Mouse (Mus musculus): ENCODE data around the gene Ddr2. TPM values are rescaled to one million over a fixed set of nuclear protein-coding genes. Genes with fewer than 3 reads are reported as not detected.

The Ddr2 gene
- polyA plus RNA-seq (2015; fragmentation: Illumina TruSeq; extraction: RNeasy Lipid Tissue Mini Kit (QIAGEN cat#74804); ENCODE audit: insufficient read depth, low replicate concordance) = 10.9 TPM

GRCm38 (mm10) chr1:170110516-170111332 is at the start of gene Ddr2:
Ddr2 (minus strand) TSS chr1:170110762.

GRCm38 (mm10) chr1:169968792-169969515 is 141.6 kb downstream of the Ddr2 start, which contains the start of gene Hsd17b7:
Hsd17b7 (minus strand) TSS chr1:169969241.

DNA sequence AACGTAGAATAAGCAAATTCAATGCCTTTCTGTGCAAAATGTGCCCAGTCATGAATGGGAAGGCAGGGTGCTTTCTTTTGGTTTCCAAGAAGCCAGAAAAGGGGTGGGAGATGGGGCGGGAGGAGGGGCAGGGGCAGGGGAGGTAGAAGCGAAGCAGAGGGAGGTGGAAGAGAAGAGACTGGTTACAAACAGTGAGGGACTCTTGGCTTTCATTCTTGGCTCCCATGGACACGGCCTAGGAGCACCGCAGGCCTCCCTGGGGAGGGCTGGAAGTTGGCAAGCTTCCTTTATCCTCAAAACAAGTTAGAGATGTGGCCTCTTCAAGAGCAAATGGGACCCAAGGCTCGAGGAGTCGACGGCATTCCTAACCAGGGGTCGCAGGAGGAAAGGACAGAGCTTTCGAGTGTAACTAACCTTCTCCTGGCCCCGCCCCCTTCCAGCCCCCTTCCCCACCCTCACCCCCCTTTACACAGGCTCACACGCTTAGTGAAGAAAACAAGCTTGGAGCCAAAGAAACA is 182.0 kb downstream of the Ddr2 start, which contains the start of gene Ccdc190:
Gene Ccdc190, plus strand, starts transcription at position 195 of the 518 bp plus-strand sequence.

Other genes with a start within 250 kb of the Ddr2 start
- gene Ccdc190, start 182.1 kb downstream of the Ddr2 start, polyA plus RNA-seq (2015; fragmentation: Illumina TruSeq; extraction: RNeasy Lipid Tissue Mini Kit (QIAGEN cat#74804); ENCODE audit: insufficient read depth, low replicate concordance) = 1.1 TPM
- gene Hsd17b7, start 141.5 kb downstream of the Ddr2 start, polyA plus RNA-seq (2015; fragmentation: Illumina TruSeq; extraction: RNeasy Lipid Tissue Mini Kit (QIAGEN cat#74804); ENCODE audit: insufficient read depth, low replicate concordance) = 7.4 TPM
- gene Uap1, start 64.2 kb upstream of the Ddr2 start, polyA plus RNA-seq (2015; fragmentation: Illumina TruSeq; extraction: RNeasy Lipid Tissue Mini Kit (QIAGEN cat#74804); ENCODE audit: insufficient read depth, low replicate concordance) = 47.0 TPM
- gene Uhmk1, start 104.6 kb upstream of the Ddr2 start, polyA plus RNA-seq (2015; fragmentation: Illumina TruSeq; extraction: RNeasy Lipid Tissue Mini Kit (QIAGEN cat#74804); ENCODE audit: insufficient read depth, low replicate concordance) = 86.1 TPM
- gene Sh2d1b2, start 122.0 kb upstream of the Ddr2 start, polyA plus RNA-seq (2015; fragmentation: Illumina TruSeq; extraction: RNeasy Lipid Tissue Mini Kit (QIAGEN cat#74804); ENCODE audit: insufficient read depth, low replicate concordance) = 0.08 TPM
- 13.2 TPM for gene Sh2d1b1, start 166.6 kb upstream of the Ddr2 start, polyA plus RNA-seq (2015; fragmentation: Illumina TruSeq; extraction: RNeasy Lipid Tissue Mini Kit (QIAGEN cat#74804); ENCODE audit: insufficient read depth, low replicate concordance)
- gene Gm7694, start 195.6 kb upstream of the Ddr2 start, polyA plus RNA-seq (2015; fragmentation: Illumina TruSeq; extraction: RNeasy Lipid Tissue Mini Kit (QIAGEN cat#74804); ENCODE audit: insufficient read depth, low replicate concordance) = 4.9 TPM
- not detected for gene Spata46, start 198.0 kb upstream of the Ddr2 start, polyA plus RNA-seq (2015; fragmentation: Illumina TruSeq; extraction: RNeasy Lipid Tissue Mini Kit (QIAGEN cat#74804); ENCODE audit: insufficient read depth, low replicate concordance)

Data from spleen, adult 10 weeks (tissue).